Mouse (Mus musculus) hindbrain, embryonic 14.5 days (tissue): ENCODE data around the gene Med18. TPM values are rescaled to one million over a fixed set of nuclear protein-coding genes. Genes with fewer than 3 reads are reported as not detected.
"Not testable (repeated sequence)": the region's sequence is repeated elsewhere in the genome, so short reads cannot be mapped to it uniquely, and the experiment has no call there.

Source experiments
- ATAC-seq: fragments of 200-750 bp; cut with Nextera tagmentation; 2 replicates; pipeline ENCODE4 v1.8.0; 2017; ENCODE audit warnings: moderate number of reproducible peaks, mild to moderate bottlenecking, moderate TSS enrichment, moderate library complexity; ENCODE audit not compliant: low FRiP score
- DNase-seq: peaks from one replicate; pipeline ENCODE4 v3.0.0-alpha.2; 2015; ENCODE audit warnings: low spot score
- H3K27ac ChIP-seq: fragments of 300-500 bp; sonication (generic); 2 replicates; pipeline ENCODE4 v1.5.1; 2014; ENCODE audit warnings: mild to moderate bottlenecking, moderate library complexity
- H3K27me3 ChIP-seq: fragments of 300-500 bp; sonication (generic); 2 replicates; pipeline ENCODE4 v1.6.1; 2014; ENCODE audit warnings: mild to moderate bottlenecking, low read length, mixed read lengths; ENCODE audit not compliant: control insufficient read depth, insufficient read depth
- H3K36me3 ChIP-seq: fragments of 300-500 bp; sonication (generic); replicated peaks from 2 replicates; pipeline ENCODE4 v1.6.1; 2014; ENCODE audit not compliant: control insufficient read depth, insufficient read depth
- H3K4me1 ChIP-seq: fragments of 300-500 bp; sonication (generic); replicated peaks from 2 replicates; pipeline ENCODE4 v1.6.1; 2014; ENCODE audit warnings: antibody characterized with exemption, low read length, mixed read lengths; ENCODE audit not compliant: control insufficient read depth, insufficient read depth
- H3K4me2 ChIP-seq: fragments of 300-500 bp; sonication (generic); replicated peaks from 2 replicates; pipeline ENCODE4 v1.6.1; 2014; ENCODE audit warnings: mild to moderate bottlenecking, moderate library complexity
- H3K4me3 ChIP-seq: fragments of 300-500 bp; sonication (generic); replicated peaks from 2 replicates; pipeline ENCODE4 v1.5.1; 2014; ENCODE audit warnings: mild to moderate bottlenecking, low read length
- H3K9ac ChIP-seq: fragments of 300-500 bp; sonication (generic); 2 replicates; pipeline ENCODE4 v1.6.1; 2014
- H3K9me3 ChIP-seq: fragments of 300-500 bp; sonication (generic); 2 replicates; pipeline ENCODE4 v1.6.1; 2016; ENCODE audit warnings: low read length; ENCODE audit not compliant: control insufficient read depth
- WGBS: fragments of 180-500 bp; shearing (Covaris S2); extraction: QIAGEN DNeasy Blood & Tissue Kit; methylation state at CpG from one replicate; pipeline ENCODE4 v1.1.7; 2014; 5-methylcytosine and 5-hydroxymethylcytosine counted together
- polyA plus RNA-seq: library from polyadenylated mRNA; unstranded; fragments of >200 nt; fragmentation: Nextera tagmentation; extraction: Ambion mirVana; gene quantifications from 2 replicates; pipeline ENCODE4 v1.2.1, GENCODE M21; 2014

Gene Med18
- polyA plus RNA-seq, 1 experiment from 2014 or later: 10.7 TPM

GRCm38 (mm10) chr4:132484820-132485219 is 21.1 kb upstream of the Med18 start:
- no peak overlapping the region for H3K27ac ChIP-seq
- no peaks in the 10 kb centered on the region for H3K4me1 ChIP-seq
- no peaks in the 10 kb centered on the region for H3K9me3 ChIP-seq
- no peak overlapping the region for H3K9ac ChIP-seq
- ATAC-seq: no peak
- whole genome bisulfite sequencing: 78% methylated on average over 5 of the region's 5 CpGs
- H3K36me3 ChIP-seq: no peaks in the 10 kb centered on the region
- no peaks in the 10 kb centered on the region for H3K27me3 ChIP-seq
- DNase-seq: no peak
- no peak overlapping the region for H3K4me2 ChIP-seq
- no peak overlapping the region for H3K4me3 ChIP-seq

GRCm38 (mm10) chr4:132484231-132484630 is 20.5 kb upstream of the Med18 start:
- Histone ChIP-seq H3K36me3 (no peaks in the 10 kb centered on the region), H3K4me2 (no peak overlapping the region), H3K9ac (no peak overlapping the region), H3K9me3 (no peaks in the 10 kb centered on the region), H3K4me1 (no peaks in the 10 kb centered on the region), H3K27ac (no peak overlapping the region), H3K27me3 (no peaks in the 10 kb centered on the region), H3K4me3 (no peak overlapping the region)
- WGBS: 85% methylated on average over 4 of the region's 4 CpGs
- ATAC-seq (no peak), DNase-seq (no peak)

- H3K9me3 ChIP-seq: no peaks in the 10 kb centered on the region
- WGBS: 84% methylated on average over 13 of the region's 13 CpGs
Observed at GRCm38 (mm10) chr4:132482956-132483608, 19.4 kb upstream of the Med18 start.

GRCm38 (mm10) chr4:132482104-132482503 is 18.4 kb upstream of the Med18 start:
- H3K27ac ChIP-seq, H3K9me3 ChIP-seq, ATAC-seq, H3K4me1 ChIP-seq, H3K36me3 ChIP-seq, DNase-seq, H3K27me3 ChIP-seq, H3K4me2 ChIP-seq, H3K4me3 ChIP-seq, H3K9ac ChIP-seq: not testable (repeated sequence)
- 52% methylated on average over 3 of the region's 3 CpGs for WGBS

More at GRCm38 (mm10) chr4:132482956-132483608, 19.4 kb upstream of the Med18 start:
- H3K4me1 ChIP-seq: no peaks in the 10 kb centered on the region
- no peak overlapping the region for H3K4me2 ChIP-seq
- H3K9ac ChIP-seq: no peak overlapping the region
- no peak for ATAC-seq
- no peaks in the 10 kb centered on the region for H3K27me3 ChIP-seq
- H3K27ac ChIP-seq: no peak overlapping the region
- no peak for DNase-seq
- H3K4me3 ChIP-seq: no peak overlapping the region
- no peaks in the 10 kb centered on the region for H3K36me3 ChIP-seq

GRCm38 (mm10) chr4:132477833-132478232 is 14.1 kb upstream of the Med18 start:
- Histone ChIP-seq H3K9ac (no peak overlapping the region), H3K27ac (no peak overlapping the region), H3K9me3 (no peaks in the 10 kb centered on the region), H3K4me2 (no peak overlapping the region), H3K27me3 (no peaks in the 10 kb centered on the region), H3K4me1 (no peaks in the 10 kb centered on the region), H3K4me3 (no peak overlapping the region), H3K36me3 (no peaks in the 10 kb centered on the region)
- ATAC-seq (no peak), DNase-seq (no peak)
- 93% methylated on average over 8 of the region's 8 CpGs for WGBS

- Histone ChIP-seq H3K4me2 (no peak overlapping the region), H3K9ac (no peak overlapping the region), H3K36me3 (no peaks in the 10 kb centered on the region), H3K27ac (no peak overlapping the region), H3K9me3 (no peaks in the 10 kb centered on the region), H3K4me3 (no peak overlapping the region), H3K4me1 (no peaks in the 10 kb centered on the region), H3K27me3 (no peaks in the 10 kb centered on the region)
- ATAC-seq (no peak), DNase-seq (no peak)
- 83% methylated on average over 13 of the region's 13 CpGs for WGBS
Observed at GRCm38 (mm10) chr4:132475895-132476878, 12.5 kb upstream of the Med18 start.

GRCm38 (mm10) chr4:132474631-132475030 is 10.9 kb upstream of the Med18 start:
- H3K4me2 ChIP-seq: no peak overlapping the region
- no peaks in the 10 kb centered on the region for H3K4me1 ChIP-seq
- H3K9ac ChIP-seq: no peak overlapping the region
- no peak overlapping the region for H3K4me3 ChIP-seq
- H3K36me3 ChIP-seq: no peaks in the 10 kb centered on the region
- 80% methylated on average over 4 of the region's 4 CpGs for WGBS
- no peak for DNase-seq
- no peak for ATAC-seq
- no peak overlapping the region for H3K27ac ChIP-seq
- no peaks in the 10 kb centered on the region for H3K9me3 ChIP-seq
- H3K27me3 ChIP-seq: no peaks in the 10 kb centered on the region

- H3K27ac ChIP-seq: no peak overlapping the region
- no peaks in the 10 kb centered on the region for H3K27me3 ChIP-seq
- H3K36me3 ChIP-seq: no peaks in the 10 kb centered on the region
- no peak for ATAC-seq
- H3K4me1 ChIP-seq: no peaks in the 10 kb centered on the region
- no peak overlapping the region for H3K4me3 ChIP-seq
- 91% methylated on average over 9 of the region's 9 CpGs for WGBS
- no peak overlapping the region for H3K9ac ChIP-seq
- no peaks in the 10 kb centered on the region for H3K9me3 ChIP-seq
- H3K4me2 ChIP-seq: no peak overlapping the region
- no peak for DNase-seq
Observed at GRCm38 (mm10) chr4:132473411-132473810, 9.7 kb upstream of the Med18 start.

- 35% methylated on average over 3 of the region's 3 CpGs for WGBS
- H3K4me1 ChIP-seq: no peaks in the 10 kb centered on the region
- ATAC-seq (no peak), DNase-seq (no peak)
- no peaks in the 10 kb centered on the region for H3K27me3 ChIP-seq
- no peaks in the 10 kb centered on the region for H3K9me3 ChIP-seq
- H3K4me2 ChIP-seq: no peak overlapping the region
- H3K9ac ChIP-seq: no peak overlapping the region
- H3K36me3 ChIP-seq: no peaks in the 10 kb centered on the region
- no peak overlapping the region for H3K27ac ChIP-seq
- H3K4me3 ChIP-seq: no peak overlapping the region
Observed at GRCm38 (mm10) chr4:132469873-132470272, 6.2 kb upstream of the Med18 start.
